Mouse (Mus musculus) adrenal gland, adult 18-20 months (tissue): Measurements from ENCODE around the gene Cblb. TPM values are rescaled to one million over a fixed set of nuclear protein-coding genes. Genes with fewer than 3 reads are reported as not detected.
A peak's percentile ranks its signal among the peaks of the same experiment; 100 is the strongest.

Experiments
- DNase-seq, 2 experiments: peaks; one replicate each; pipeline ENCODE4 v3.0.0; 2021 to 2022; ENCODE audit warnings: low spot score in 2 of 2
- total RNA-seq, 2 experiments: library from RNA; stranded (reverse); gene quantifications; 1 replicate in 1 of 2; 2 replicates in 1 of 2; pipeline ENCODE4 v1.2.3; 2021

Gene Cblb
- total RNA-seq, 2 experiments from 2014 or later = 42.3 to 50.2 TPM

DNA sequence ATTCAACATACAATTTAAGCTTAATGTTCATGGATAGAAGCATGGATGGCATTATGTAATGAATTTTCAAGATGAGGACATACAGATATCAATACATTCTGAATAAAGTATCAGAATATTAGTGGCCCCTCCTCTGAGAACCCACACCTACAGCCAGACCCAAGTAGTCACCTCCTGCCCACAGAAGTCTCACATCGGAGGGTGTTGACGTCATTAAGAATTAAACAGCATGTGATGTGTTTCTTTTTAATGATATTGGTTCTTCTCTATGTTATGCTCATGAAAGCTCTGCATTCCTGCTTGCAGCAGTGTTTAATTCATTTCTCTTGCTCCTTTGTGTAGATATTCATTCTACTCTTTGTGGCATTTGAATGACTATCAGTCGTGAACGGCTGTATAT lies 94.9 kb downstream of the Cblb start:
- DNase-seq = no peak

DNA sequence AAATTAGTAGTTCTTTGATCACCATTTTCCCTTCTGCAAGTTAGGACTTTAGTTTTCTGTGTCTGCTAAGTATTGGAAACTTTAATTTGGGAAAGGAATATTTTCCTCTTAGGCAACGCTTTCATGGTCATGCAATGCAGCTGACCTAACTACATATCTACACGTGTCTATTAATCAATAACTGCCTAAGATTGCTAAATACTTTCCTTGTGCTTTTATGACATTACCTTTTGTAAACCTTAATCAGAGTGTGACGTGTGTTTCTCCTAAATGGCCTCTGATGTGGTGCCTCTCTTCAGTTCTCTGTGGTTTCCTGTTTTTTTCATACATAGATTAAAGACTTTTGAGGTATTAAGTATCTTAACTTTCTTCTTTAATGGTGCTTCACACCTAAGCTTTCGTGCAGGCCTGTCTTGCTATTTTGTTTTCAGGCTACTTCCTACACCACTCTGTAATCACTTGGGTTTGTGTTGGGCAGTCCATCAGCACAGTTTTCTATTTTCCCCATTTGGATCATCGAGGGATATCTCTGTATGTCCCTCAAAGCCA lies 98.4 kb downstream of the Cblb start:
- DNase-seq = no peak

DNA sequence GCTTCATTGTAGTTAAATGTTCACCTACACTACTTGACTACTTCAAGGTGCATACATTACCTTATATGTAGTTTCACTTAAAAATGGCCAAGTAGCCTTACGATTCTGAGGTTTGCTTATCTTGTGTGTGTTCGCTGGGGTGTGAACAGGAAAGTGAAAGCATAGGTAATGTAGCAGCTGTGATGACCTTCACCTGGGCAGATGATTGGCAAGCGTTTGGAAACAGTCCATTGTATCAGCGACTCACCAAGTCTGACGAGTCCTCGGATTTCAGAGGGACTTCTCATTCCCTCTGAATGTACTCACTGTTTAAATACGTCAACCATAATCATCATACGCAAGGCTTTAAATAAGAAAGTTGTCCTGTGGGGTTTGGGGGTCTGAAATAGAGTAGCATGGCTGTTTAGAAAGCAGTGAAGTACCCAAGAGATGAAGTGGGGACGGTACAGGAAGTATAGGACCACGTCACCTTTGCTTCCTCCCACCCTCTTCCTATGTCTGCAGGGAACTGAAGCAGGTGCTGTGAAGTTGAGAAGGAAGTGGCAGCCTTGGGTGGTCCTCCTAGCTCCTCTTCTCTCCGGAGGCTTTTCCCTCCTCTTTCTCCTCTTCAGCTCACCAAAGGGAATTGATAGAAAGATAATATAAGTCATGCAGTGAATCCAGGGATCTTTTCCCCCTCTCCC lies 101.9 kb downstream of the Cblb start:
- no peak for DNase-seq

DNA sequence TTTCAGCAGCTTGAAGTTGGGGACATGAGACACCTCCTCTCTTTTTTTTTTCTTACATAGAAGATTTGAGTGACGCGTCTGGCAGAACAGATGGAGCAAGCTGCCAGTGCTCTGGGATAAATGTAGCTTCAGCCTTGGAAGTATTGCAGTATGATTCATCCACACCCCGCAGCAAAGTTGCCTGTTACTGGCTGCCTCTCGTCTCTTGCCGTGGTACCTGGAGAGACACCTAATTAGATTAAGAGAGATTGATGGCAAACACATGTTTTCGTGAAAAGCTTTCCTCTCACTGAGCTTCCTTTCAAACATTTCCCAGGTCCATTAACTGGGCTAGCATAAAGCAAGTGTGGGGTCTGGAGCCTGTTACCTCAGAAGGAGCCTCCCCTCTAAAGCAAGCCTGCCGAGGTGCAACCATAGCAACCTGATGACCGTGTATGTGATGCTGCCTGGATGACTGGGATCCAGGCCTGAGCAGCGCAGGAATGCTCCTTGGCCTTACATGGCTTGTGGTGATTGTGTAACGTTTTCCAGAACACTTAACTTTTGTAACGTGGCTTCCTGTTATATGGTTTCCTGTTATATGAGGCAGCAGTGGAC lies 103.7 kb downstream of the Cblb start:
- peak in 1 of 2 experiments; percentile 30 for DNase-seq

DNA sequence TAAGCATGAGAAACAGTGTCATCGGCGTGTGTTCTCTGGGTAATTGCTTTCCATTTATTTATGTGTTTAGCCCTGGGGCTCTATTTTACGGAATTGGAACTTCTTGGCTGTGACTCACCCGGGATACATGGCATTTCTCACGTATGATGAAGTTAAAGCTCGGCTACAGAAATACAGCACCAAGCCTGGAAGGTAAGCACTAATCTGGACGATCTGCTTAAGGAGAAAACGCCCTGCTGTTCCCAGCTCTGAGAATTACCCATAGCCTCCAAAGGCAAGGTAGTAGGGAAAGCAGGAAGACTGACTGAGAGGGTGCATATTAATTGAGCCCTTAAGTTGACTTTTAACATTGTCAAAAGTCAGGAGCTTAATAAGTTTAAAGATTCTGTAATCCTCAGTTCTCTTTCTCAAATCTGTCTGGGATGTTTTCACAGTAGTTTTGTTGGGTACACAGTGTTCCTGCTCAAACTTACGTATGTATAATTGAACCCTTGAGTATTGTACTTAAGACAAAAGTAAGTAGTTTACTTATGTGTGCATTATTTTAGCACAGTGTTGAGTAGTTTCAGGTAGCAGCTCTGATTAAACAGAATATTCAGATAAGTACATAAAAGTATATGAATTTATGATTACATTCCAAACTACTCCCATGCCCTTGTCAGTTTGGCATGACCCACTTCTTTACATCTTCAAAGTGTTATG lies 104.8 kb downstream of the Cblb start:
- no peak for DNase-seq

DNA sequence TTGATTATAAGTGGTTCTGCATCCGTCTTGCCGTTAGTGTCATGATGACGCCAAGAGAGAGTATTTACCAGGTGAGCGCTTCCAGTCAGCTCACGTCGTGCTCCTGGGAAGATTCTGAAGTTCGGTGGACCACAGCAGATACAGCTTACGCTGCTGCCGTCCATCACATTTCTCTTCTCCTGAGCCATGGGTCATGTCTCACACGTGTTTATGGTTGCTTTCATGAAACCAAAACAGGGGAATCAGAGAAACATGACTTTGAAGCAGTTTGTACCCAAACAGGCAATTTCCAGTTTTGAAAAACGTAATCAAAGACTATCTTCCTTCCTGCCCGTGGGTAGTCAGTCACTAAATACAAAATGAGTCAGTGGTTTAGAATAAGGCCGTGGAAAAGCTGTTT lies 112.1 kb downstream of the Cblb start:
- no peak for DNase-seq

DNA sequence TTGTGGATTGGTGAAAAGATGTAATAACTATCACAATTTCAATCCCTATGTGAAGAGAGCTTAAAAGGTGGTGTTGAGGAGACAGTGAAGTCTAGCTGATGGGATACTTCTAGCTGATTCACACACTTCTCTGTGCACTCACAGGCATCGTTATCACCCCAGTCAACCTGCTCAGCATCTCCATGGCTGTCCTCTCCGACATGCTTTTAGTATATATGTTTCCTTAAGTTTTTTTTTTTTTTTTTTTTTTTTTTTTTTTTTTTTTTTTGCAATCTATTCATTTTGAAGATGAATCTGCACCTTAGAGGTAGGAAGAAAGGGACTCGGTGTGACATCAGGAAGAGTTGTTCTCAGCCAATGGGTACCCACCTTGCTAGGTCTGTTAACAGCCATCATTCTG lies 112.8 kb downstream of the Cblb start:
- no peak for DNase-seq

DNA sequence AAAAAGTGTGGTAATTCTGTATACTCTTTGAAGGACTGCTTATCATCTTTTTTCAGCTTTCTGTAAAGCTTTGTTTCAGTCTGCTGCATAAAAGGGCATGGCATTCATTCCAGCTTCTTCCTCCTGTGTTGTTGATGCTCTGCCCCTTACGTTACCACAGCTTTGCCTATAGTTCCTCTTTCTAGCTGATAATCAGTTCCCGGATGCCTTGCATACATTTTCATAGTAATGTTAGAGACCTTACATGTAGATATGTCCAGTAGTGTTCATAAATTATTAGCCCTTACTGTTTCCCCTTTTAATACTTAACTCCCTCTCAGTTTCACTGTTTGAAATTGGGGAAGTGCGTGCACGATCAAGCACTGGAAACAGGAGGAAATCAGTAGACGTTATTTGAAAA lies 113.8 kb downstream of the Cblb start:
- no peak for DNase-seq

DNA sequence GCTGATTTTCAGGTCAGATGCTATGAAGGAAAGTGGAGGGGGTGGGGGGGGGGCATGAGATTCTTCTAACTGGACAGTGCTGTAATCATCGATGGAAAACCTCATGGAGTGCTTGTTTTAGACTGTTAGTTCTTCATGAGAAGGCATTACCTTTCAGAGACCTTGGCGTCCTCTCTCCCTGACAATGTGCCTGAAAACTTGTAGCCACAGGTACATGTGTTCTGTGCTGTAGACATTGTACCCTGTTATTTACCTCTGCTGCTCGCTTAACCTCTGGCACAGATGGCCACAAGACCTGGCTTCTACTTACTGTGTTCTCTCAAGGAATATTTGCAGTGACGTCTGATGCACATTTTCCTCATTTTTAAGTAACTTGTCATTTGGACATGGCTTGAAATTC lies 114.5 kb downstream of the Cblb start:
- DNase-seq = no peak

DNA sequence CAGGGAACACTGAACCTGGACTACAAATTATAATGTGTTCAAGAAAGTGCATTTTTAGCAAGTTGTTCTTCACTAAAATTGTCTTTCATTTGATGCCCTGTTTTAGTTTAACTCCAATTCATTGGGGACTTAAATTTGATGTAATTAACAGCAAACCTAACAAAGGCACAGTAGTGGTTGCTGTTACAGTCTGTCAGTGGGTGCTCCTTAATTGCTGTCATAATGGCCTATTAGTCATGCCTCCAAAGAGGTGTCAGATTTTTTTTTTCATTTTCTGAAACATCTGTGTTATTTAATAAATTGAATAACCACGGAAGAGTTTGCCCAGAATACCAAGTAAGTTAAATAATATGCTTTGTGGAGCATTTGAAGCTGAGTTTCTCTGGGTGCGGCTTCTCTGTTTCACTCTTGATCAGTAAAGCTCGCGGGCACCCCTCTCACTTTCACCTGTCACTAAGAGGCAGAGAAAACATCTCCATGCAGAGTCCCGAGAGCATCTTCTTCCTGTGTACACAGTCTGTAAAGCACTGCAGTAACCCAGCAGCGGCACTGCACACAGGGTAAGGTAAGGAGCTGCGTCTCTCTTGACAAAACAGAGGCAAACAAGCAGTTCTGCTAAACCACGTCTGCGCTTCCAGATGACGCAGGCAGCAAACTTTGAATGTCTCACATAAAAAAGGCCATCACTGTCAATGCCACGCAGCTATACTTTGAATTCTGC lies 116.1 kb downstream of the Cblb start:
- no peak for DNase-seq

DNA sequence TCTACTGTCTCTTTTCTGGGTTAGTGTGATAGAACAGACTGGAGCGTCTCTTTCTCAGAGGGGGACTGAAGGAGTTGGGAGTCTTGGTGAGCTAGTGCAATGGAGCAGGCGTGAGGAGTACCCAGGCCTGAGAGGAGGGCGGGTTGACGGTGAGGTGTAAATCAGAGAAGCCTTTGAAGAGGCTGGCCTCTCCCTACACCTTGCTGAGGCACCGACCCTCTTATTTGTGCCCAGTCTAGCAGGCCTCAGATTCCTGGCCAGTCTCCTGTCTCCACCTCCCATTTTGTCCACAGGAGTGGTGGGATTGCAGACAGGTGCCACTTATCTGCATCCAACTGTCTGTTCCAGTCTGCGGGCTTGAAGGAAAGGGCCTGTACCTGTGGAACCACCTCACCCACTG lies 117.0 kb downstream of the Cblb start:
- no peak for DNase-seq

DNA sequence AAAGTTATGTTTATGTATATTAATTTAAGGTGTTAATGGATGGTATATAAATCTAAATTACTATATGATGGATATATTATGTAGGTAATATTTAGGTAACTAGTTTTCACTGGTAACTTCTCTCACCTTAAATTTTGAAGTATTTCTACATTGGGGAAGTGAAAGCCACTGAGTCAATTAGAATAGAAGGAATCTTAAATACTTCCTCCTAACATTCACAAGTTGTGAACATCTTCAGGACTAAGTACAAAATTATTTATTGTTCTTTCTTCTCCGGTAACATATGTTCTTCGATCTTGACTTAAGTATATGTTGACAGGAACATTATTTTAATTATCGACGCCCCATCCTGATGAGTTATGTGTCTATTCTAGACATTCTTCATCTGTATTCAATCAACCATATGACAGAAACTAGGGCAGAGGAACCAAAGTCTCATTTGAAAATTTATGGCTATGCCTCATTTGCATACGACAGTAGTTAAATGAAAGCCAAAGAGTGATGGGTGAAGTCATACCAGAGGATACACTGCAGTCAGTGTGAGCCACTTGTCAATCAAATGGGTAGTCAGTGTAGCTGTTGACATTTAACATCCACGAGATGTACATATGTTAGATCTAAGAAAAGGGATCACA lies 118.2 kb downstream of the Cblb start:
- DNase-seq = no peak

DNA sequence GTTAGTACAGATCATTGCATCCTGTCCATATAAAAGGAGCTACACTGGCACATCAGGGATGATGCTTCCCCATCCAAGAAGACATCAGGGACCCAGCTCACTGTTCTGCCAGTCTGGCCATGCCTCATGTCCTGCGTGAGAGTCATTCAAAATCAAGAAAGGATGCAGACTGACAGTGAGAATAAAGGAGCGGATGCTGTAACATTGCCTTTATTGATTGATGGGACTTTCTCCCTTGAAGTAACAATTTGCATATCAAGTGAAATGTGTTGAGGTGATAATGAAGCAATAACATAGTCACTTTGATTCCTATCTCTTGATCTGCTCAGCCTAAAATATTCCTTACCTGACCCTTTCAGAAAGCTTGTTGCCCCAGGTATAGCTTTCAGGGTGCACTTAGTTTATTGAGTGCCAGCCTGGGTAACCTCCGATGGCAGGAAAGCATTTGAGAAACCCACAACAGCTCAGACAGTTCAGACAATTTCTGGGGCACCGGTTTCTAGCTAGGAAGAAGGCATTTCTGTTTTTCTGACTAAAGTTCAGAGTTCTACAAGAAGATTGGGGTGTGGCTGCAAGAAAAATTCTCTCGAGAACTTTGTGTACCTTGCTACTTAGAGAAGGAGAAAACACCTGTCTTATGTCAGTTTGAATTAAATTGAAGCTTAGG lies 124.1 kb downstream of the Cblb start:
- no peak for DNase-seq

DNA sequence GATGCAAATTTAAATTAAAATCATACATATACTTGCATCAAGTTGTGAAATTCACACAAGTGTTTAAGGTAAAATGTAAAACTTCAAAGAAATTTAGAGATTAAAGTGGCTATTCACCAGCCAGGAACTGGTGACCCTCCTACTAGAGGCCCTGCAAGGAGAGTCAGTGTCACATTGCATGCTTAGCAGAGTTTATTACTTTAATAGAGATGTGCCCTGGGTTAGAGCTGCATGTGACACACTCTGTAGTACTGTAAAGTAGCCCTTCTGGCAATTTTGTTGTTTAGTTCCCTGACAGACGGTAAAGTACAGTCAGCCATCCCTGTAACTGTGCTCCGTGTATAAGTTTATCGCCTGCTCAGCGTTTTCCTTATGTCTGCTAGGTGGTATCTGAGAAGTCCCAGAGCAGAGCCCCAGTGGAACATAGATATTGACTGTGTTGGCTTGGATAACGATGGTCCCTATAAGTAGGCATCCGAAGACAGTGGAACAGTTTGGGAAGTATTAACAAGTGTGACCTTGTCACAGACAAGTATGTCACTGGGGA lies 129.0 kb downstream of the Cblb start:
- no peak for DNase-seq

DNA sequence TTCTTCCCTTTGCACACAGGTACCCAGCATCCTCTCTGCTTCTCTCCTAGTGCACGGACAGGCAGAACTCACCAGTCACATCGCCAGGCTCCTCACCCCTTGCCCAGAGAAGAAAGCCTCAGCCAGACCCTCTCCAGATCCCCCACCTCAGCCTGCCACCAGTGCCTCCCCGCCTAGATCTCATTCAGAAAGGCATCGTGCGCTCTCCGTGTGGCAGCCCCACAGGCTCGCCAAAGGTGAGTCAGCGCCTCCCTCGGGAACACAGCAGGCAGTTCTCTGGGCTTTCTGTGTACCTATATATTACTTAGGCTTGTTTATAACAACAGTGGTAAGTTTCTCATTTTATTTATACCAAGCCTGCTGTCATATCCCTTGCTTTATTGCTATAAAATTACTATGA lies 133.2 kb downstream of the Cblb start:
- DNase-seq = no peak

DNA sequence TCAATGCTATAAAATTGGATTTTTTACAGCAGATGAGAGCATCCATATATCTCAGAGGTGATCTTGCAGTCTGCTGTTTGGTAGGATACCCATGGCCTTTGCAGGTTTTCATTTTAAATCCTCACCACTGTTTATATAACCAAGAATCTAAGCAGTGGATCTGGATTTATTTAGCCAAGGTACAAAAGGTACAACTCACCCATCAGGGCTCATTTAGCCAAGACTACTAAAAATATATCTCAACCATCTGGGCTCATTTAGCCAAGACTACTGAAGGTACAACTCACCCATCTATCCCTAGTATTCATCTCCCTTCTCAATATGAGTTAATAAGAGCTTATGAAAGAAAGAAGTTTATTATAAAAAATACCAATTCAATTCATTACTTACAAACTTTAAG lies 142.2 kb downstream of the Cblb start:
- no peak for DNase-seq

DNA sequence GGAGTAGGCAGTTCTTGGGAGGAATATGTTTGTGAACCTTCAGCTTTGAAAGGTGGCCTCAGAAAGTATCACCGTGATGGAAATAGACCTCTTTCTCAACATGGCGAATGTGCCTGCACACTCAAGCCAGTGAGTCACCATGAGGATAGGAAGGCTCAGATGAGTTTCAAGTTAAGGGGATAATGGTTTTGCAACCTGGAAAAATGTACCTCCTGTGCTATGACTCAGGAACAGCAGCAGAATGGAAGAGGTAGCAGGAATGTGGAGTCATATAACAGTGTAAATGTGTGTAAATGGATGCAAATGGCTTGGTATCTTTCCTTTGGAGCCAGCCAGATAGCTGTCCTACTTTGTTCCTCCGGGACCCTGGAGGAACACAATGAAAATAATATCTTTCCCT lies 148.8 kb downstream of the Cblb start:
- DNase-seq = no peak

DNA sequence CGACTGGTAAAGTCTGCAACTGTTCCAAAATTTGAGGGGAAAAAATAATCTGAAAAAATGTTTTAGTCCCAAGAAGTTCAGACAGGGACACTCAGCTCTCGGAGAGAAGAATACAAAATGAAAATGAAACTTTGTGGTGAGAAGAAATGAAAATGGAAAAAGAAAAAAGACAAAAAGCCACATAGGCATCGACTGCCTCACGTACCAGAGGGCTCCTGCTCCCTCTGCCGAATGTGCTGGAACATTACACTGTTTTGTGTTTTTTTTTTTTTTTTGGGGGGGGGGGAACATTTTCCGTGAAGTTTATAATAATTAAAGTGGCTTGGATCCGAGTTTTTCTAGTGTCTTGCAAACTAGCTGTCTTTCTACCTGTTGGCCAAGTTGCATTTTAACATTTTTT lies 151.0 kb downstream of the Cblb start:
- DNase-seq = no peak

DNA sequence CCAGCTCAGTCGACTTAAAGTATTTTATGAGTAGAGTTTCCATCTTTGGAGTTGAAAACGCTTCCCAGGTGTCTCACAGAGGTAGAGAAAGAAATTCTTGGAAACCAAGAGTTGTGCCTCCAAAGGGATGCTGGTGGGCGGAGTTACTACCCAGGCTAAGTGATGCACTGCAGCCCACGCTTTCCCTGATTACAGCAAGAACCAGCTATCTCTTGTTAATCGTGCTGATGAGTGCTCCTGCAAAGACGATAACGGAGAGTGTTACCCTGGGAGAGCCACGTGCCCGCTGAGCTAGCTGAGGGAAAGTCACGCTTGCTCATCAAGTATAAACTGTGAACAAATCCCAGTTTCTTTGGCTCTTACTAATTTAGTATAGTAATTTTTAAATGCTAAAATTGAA lies 153.3 kb downstream of the Cblb start:
- DNase-seq = no peak

DNA sequence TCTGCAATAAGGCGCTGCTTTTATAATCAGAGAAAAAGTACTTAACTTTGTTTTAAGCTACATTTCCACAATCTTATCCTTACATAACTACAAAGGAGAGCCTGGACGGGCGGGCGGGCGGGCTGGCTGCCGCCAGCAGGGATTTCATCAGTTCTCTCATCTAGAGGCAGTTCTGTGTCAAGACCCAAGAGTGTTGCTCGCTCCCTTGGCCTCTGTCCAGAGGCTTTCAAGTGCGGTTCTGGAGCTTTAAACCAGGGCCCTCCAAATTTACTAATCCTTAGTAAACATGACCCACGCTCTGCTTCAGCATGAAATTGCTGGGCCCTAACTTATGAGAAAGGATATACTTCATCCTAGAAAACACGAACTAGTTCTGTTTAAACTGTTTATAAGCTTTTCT lies 155.7 kb downstream of the Cblb start:
- no peak for DNase-seq
